Mouse (Mus musculus): ENCODE data around the gene Auts2.

The Auts2 gene

DNA sequence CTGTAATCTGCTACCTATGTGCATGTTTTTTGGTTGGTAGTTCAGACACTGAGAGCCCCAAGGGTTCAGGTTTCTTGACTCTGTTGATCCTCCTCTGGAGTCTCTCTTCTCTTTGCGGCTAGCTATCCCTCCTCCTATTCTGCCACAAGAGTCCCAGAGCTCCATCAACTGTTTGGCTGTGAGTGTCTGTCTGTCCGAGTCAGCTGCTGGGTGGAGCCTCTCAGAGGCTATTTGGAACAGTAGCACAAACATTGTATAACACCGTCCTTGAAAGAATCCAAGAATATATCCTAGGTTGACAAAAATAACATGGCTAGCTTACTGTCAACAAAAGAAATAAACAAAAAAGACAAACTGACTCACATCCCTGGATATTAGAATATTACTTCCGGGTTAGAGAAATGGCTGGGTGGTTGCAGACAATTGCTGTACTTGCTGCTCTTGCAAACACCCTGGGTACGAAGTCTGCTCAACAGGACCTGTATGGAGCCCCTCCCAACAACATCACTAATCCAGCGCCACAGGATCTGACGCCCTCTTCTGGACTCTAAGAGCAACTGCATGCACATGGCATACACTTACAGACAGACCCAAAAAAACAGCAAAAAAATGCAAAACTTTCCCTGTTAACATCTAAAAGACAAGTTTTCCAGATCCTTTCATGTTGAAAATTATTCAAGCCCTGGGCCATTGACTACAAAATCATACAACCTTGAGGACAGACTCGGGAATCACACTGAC lies 428.4 kb downstream of the Auts2 start:
- no peaks in the 10 kb centered on the region for H3K36me3 ChIP-seq (ENCODE audit: control insufficient read depth, insufficient read depth, low read length, poor library complexity, severe bottlenecking)
- H3K27me3 ChIP-seq (ENCODE audit: control insufficient read depth, insufficient read depth, low read length, poor library complexity, severe bottlenecking), result no peaks in the 10 kb centered on the region
- DNase-seq (ENCODE audit: low read depth, low spot score), result no peak

DNA sequence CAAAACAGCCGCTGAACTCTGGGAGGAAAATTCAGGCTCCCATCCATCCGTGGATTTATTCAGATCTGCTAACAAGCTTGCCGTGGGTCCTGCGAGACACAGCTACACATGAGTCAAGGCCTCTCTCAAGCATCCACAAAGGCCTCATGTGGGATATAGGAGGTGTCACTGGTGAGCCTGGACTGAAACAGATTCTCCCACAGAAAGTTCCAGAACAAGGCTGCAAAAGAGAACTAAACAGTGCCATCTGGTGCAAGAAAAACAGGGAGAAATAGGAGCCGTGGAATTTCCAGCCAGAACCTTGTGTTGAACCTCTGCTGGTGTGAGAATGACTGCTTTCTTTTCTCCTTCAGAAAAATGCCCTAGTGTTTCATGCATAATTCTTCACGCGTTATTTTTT lies 429.7 kb downstream of the Auts2 start:
- no peak for DNase-seq (ENCODE audit: low read depth, low spot score)
- H3K36me3 ChIP-seq (ENCODE audit: control insufficient read depth, insufficient read depth, low read length, poor library complexity, severe bottlenecking), result no peaks in the 10 kb centered on the region
- H3K27me3 ChIP-seq (ENCODE audit: control insufficient read depth, insufficient read depth, low read length, poor library complexity, severe bottlenecking), result no peaks in the 10 kb centered on the region

DNA sequence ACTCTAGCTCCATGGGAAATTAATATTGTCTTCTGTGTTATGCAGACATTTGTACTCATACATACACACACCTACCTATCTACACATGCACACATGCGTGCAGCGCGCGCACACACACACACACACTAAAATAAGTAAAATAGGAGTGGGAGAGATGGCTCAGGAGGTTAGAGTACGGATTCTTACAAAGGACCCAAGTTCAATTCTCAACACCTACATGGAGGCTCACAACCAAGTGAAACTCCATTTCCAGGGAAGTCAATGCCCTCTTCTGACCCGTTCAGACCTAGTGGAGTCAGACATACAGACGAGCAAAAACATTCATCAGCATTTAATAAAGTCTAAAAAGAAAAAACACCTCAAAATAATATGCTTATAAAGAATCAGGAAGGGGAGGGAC lies 430.5 kb downstream of the Auts2 start:
- DNase-seq (ENCODE audit: low read depth, low spot score), result no peak
- Histone ChIP-seq H3K36me3 (ENCODE audit: control insufficient read depth, insufficient read depth, low read length, poor library complexity, severe bottlenecking) (no peaks in the 10 kb centered on the region), H3K27me3 (ENCODE audit: control insufficient read depth, insufficient read depth, low read length, poor library complexity, severe bottlenecking) (no peaks in the 10 kb centered on the region)

DNA sequence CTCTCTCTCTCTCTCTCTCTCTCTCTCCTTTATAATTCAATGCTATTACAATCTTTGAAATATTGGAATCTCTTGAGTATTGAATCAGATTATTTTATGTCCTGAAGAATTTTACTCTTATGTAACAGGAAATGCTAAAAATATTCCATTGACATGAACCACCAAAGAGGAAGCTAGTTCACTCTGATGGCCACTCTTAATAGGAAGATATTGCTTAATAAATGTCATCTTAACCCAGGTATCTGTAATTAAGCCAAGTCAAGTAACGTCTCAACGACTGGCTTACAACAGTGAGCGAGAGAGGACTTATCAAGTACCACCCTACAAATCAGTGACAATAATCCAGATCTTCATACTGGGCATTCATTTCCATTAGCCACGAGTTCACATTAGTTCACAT lies 440.7 kb downstream of the Auts2 start:
- Histone ChIP-seq H3K36me3 (ENCODE audit: control insufficient read depth, insufficient read depth, low read length, poor library complexity, severe bottlenecking) (no peaks in the 10 kb centered on the region), H3K27me3 (ENCODE audit: control insufficient read depth, insufficient read depth, low read length, poor library complexity, severe bottlenecking) (no peaks in the 10 kb centered on the region)
- DNase-seq (ENCODE audit: low read depth, low spot score), result no peak

DNA sequence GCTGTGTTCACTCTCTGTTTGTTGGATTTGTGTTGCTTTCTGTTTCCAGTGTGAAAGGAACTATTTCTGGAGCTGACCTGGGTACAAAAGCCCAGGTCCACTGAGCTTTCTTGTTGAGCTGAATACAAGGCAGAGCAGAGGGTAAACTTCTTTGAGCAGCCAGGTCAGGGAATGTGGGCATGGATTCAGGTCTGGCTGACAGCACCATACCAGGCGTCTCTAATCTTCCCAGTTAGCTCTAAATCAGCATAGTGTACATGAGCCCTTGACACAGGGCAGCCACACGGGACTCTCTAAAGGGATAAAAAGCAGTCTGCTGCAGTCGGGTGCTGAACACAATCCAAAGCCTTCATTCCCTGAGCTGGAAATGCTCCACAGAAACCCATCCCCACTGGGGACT lies 444.7 kb downstream of the Auts2 start:
- no peak for DNase-seq (ENCODE audit: low read depth, low spot score)
- Histone ChIP-seq H3K36me3 (ENCODE audit: control insufficient read depth, insufficient read depth, low read length, poor library complexity, severe bottlenecking) (no peaks in the 10 kb centered on the region), H3K27me3 (ENCODE audit: control insufficient read depth, insufficient read depth, low read length, poor library complexity, severe bottlenecking) (no peaks in the 10 kb centered on the region)

DNA sequence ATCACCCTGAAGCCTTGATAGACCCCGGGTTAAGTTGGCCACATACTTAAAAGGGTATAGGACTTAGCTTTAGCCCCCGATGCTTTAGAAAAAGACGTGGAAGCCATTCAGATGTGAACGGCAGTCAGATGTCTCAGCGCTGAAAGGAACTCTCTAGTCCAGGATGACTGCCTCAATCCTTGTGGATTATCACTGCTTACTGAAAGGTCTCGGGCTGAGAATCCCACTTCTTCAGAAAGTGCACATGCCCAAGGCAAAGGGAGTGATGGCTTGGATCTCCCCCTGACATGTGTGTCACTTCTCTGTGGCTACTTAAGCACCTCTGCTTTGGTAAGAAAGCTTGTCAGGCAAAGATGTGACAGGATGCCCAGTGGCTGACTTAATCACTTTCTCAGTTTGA lies 450.4 kb downstream of the Auts2 start:
- no peaks in the 10 kb centered on the region for H3K36me3 ChIP-seq (ENCODE audit: control insufficient read depth, insufficient read depth, low read length, poor library complexity, severe bottlenecking)
- no peaks in the 10 kb centered on the region for H3K27me3 ChIP-seq (ENCODE audit: control insufficient read depth, insufficient read depth, low read length, poor library complexity, severe bottlenecking)
- no peak for DNase-seq (ENCODE audit: low read depth, low spot score)

DNA sequence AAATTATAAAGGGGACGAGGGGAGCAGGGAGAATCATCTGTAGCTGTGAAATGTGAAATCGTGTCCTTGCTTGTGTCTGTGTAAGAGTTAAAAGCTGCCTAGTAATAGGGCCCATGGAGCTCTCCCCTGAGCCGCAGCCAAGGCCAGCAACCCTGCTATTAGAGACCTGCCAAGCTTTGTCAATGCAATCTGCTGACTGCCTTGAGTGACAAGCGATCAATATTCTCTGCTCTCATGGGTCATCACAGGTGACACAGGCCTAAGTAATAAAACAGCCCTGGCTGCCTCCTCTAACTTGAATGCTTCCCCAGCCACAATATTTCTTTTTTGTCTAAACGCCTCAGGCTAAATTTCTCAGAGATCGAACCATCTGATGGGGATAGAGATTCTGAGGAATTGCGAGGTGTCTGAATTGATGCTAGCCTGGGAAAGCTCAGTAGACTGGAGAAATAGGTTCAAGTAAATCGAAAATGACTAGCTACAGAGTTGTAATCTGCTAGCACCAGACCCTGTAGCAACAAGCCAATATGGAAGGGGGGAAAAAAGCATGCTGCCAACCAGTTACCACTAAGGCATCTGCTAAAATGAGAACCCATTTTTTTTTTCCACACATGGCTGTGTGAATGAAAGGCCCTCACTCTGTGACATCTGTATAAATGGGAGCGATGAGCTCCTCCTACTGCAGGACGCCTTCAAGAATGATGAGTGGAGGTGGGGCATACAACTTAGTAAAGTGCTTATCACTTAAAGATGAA lies 453.5 kb downstream of the Auts2 start:
- Histone ChIP-seq H3K27me3 (ENCODE audit: control insufficient read depth, insufficient read depth, low read length, poor library complexity, severe bottlenecking) (no peaks in the 10 kb centered on the region), H3K36me3 (ENCODE audit: control insufficient read depth, insufficient read depth, low read length, poor library complexity, severe bottlenecking) (no peaks in the 10 kb centered on the region)
- no peak for DNase-seq (ENCODE audit: low read depth, low spot score)

DNA sequence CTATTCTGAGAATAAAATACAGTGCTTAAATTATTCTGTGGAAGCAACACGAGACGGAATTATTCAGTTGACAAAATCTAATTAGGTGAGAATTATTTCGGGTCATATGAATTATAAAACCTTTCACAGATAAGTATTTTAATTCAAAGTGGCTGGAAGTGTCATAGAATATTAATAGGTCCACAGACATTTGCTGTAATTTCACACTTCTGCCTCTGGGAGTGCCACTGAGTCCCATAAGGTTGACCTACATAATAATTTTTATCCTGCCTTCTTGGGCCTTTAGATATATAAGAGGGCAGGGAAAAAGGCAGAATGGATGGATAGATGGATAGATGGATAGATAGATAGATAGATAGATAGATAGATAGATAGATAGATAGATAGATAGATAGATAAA lies 454.6 kb downstream of the Auts2 start:
- H3K27me3 ChIP-seq (ENCODE audit: control insufficient read depth, insufficient read depth, low read length, poor library complexity, severe bottlenecking), result no peaks in the 10 kb centered on the region
- no peaks in the 10 kb centered on the region for H3K36me3 ChIP-seq (ENCODE audit: control insufficient read depth, insufficient read depth, low read length, poor library complexity, severe bottlenecking)
- DNase-seq (ENCODE audit: low read depth, low spot score), result no peak

DNA sequence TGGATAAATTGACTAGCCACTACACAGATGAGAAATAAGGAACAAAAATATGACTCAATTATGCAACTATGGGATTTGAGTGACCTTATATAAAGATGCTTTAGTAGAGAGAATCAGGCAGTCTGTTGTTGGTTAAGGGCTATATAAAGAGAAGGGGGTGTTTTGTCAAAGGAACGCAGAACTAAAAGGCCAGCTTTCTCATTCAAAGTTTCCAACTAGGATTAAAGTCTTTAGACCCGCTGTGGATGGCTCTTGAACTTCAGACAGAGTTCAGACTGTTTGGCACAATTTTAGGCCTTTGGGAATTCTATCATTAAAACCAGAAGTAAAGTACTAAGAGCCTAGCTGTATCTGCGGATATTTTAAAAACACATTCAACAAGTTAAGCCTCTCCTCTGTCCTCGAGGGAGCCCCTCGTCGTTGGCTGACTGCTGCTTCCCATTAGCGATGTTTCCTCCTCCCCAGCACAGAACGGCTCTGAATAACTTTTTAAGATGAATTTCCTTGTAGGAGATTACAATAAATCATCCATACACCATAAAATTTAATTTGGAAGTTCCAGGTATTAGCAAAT lies 459.3 kb downstream of the Auts2 start:
- Histone ChIP-seq H3K27me3 (ENCODE audit: control insufficient read depth, insufficient read depth, low read length, poor library complexity, severe bottlenecking) (no peaks in the 10 kb centered on the region), H3K36me3 (ENCODE audit: control insufficient read depth, insufficient read depth, low read length, poor library complexity, severe bottlenecking) (no peaks in the 10 kb centered on the region)
- no peak for DNase-seq (ENCODE audit: low read depth, low spot score)

DNA sequence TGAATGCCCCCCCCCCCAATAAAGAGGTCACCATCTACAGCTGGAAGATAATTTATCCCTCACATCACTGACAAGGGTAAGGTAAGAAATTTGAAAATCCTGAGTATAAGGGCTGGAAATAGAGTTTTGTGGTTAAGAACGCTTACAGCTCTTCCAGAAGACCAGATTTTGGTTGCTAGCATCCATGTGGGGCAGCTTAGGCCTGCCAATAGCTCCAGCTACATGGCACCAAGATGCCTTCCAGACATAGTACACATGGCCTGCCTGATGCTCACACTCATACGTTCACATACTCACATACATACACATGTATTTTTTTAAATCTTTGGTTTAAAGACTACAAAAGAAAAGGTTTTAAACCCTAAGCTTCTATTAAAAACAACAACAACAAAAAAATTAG lies 467.2 kb downstream of the Auts2 start:
- DNase-seq (ENCODE audit: low read depth, low spot score), result no peak
- Histone ChIP-seq H3K36me3 (ENCODE audit: control insufficient read depth, insufficient read depth, low read length, poor library complexity, severe bottlenecking) (no peaks in the 10 kb centered on the region), H3K27me3 (ENCODE audit: control insufficient read depth, insufficient read depth, low read length, poor library complexity, severe bottlenecking) (no peaks in the 10 kb centered on the region)

DNA sequence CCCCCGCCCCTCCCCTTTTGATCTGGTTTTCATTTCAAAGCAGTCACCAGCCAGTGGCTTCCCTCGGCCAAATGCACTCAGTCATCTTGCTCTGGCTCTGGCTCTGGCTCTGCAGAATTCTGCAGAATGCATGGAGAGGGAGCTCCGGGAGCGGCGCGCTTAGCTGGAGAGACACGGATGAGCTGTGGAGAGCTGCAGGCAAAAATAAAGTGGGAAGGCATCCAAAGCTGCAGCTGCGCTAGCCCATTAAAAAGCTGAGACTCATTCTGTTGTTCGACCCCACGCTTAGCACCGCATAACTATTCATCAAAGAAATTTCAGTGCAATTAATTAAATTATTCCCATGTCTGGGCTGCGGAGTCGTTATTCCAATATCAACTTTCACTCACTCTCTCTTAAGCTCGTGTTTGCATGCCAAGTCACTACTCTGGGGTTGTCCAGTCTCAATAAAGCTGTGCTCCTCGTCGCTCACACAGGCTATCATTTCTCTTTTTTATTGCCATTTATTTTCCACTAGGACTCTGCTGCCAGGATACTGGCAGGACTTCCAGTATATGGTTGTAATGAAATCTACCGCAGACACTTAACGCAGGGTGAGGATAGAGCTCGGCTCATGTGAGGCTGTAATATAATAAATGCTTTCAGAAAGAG lies 468.3 kb downstream of the Auts2 start:
- Histone ChIP-seq H3K27me3 (ENCODE audit: control insufficient read depth, insufficient read depth, low read length, poor library complexity, severe bottlenecking) (no peaks in the 10 kb centered on the region), H3K36me3 (ENCODE audit: control insufficient read depth, insufficient read depth, low read length, poor library complexity, severe bottlenecking) (no peaks in the 10 kb centered on the region)
- no peak for DNase-seq (ENCODE audit: low read depth, low spot score)

DNA sequence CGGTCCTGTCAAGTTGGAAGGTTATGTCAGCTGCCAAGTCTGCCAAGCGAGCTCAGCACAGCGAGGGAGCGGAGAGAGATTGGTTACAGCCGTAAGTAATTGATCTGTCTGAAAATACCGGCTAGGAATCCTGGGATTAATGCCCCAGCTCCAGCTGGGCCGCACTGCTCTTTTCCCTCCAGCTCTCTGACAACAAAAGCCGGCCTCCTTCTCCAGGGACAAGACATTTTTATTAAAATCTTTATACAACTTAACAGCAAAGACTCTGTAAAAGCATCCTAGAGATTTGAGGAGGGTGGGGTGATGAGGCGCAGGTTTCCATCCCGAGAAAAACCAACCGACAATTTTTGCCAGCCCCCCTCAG lies 468.8 kb downstream of the Auts2 start:
- H3K27me3 ChIP-seq (ENCODE audit: control insufficient read depth, insufficient read depth, low read length, poor library complexity, severe bottlenecking), result no peaks in the 10 kb centered on the region
- DNase-seq (ENCODE audit: low read depth, low spot score), result no peak
- no peaks in the 10 kb centered on the region for H3K36me3 ChIP-seq (ENCODE audit: control insufficient read depth, insufficient read depth, low read length, poor library complexity, severe bottlenecking)

DNA sequence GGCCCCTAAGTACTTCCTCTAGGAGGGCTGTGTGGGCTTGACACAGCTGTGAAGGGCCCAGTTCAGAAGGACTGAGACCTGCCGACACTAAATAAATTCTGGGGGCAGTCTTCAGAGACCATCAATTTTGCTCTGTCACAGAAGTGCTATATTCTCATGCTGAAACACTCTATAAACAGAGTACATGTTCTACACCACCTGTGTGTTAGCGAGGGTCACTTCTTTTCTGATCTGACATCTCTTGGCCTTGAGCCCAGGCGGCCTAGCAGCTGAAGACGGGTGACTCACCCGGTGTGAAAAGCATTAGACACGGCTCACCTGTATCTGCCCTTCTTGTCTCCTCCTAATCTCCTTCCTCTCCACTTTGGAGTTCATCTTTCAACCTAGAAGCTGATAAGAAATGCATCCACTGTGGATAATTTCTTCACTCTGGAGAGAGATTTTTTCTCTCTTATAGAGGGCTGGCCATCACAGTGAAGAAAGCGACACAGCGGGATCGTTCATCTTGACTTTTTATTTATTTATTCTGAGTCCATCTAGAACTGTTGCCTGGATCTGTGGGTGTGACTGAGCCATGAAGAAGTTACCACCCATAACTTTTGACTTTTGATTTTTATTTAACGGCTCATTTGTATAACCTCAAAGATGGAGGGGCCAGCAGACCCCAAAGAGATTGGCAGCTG lies 469.3 kb downstream of the Auts2 start:
- H3K27me3 ChIP-seq (ENCODE audit: control insufficient read depth, insufficient read depth, low read length, poor library complexity, severe bottlenecking), result no peaks in the 10 kb centered on the region
- H3K36me3 ChIP-seq (ENCODE audit: control insufficient read depth, insufficient read depth, low read length, poor library complexity, severe bottlenecking), result no peaks in the 10 kb centered on the region
- DNase-seq (ENCODE audit: low read depth, low spot score), result no peak

DNA sequence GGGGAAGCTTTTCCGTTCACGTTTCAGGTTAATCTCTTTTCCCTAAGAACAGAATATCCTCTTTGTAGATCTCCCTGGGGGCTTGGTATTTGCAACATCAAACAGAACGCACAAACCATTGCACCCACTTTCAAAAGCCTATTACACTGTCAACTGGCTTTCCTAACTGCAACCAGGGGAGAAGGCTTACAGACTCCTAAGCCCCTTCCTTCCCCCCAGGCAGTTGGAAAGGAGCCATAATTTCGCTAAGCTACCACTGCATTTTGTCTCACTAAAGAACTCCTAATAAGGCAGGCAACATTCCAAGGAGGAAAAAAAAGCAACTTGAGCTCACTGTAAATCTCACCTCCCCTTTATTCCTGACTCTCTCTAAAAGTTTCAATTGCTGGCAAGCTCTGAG lies 470.8 kb downstream of the Auts2 start:
- Histone ChIP-seq H3K27me3 (ENCODE audit: control insufficient read depth, insufficient read depth, low read length, poor library complexity, severe bottlenecking) (no peaks in the 10 kb centered on the region), H3K36me3 (ENCODE audit: control insufficient read depth, insufficient read depth, low read length, poor library complexity, severe bottlenecking) (no peaks in the 10 kb centered on the region)
- DNase-seq (ENCODE audit: low read depth, low spot score), result no peak
